Mouse (Mus musculus) lung, postnatal 0 days (tissue): ENCODE measurements around the gene Phgdh.

Source experiments
- CTCF ChIP-seq: IDR thresholded peaks from 2 replicates; pipeline ENCODE4 v1.5.1; 2016; ENCODE audit warnings: antibody characterized with exemption, mild to moderate bottlenecking
- EP300 ChIP-seq: IDR thresholded peaks from 2 replicates; pipeline ENCODE4 v1.6.1; 2016; ENCODE audit warnings: antibody characterized with exemption, mild to moderate bottlenecking, control low read depth

- TF ChIP-seq CTCF (no peak), EP300 (no peak)
Measured at GRCm38 (mm10) chr3:98283205-98283604, 56.6 kb downstream of the Phgdh start.
